Mouse (Mus musculus): ENCODE measurements around the gene Exoc4.

GRCm38 (mm10) chr6:33772551-33773315 is 523.8 kb downstream of the Exoc4 start:
- TF ChIP-seq EP300 (IDR thresholded peaks at IDR 0.05) (no peak), CTCF (IDR thresholded peaks at IDR 0.05) (no peak)

Measured in lung, postnatal 0 days (tissue).